Mouse (Mus musculus) kidney, postnatal 4 days (tissue): ENCODE measurements at regions not wholly inside any gene's neighbourhood (a gene's known extent, or its start where the extent isn't known, plus 50 kb on each side); places are given as distances from the start of the nearest gene placed in this dataset.
A peak's percentile ranks its signal among the peaks of the same experiment; 100 is the strongest.

Experiments
- DNase-seq, 2 experiments: peaks; one replicate each; pipeline ENCODE4 v3.0.0; 2021; ENCODE audit warnings: mixed read lengths in 2 of 2

- DNase-seq, result no peak
These were observed 612.0 kb downstream of the Ipmk start for GRCm38 (mm10) chr10:71959584-71959983.

GRCm38 (mm10) chr10:71960422-71961089 lies 613.0 kb downstream of the Ipmk start:
- DNase-seq, result no peak

DNA sequence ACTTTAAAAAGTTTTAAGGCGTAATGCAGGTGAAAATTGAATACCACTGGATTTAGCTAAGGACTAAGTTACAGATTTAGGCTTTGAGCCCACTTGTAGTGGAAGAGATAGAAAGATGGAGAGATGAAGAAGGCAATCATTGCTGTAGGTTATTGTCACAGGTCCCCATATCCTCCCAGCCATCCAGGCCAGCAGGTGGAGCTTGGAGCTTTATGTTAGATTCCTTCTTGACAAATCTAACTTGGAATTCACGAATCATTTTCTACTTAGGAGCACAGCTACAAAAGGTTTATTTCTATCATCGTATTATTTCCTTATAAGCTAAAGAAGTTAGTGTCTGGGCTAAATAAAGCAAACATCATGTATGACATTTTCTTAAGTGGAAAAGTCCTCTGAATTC lies 630.5 kb downstream of the Ipmk start:
- peak; percentile 2 to 4 for DNase-seq

DNA sequence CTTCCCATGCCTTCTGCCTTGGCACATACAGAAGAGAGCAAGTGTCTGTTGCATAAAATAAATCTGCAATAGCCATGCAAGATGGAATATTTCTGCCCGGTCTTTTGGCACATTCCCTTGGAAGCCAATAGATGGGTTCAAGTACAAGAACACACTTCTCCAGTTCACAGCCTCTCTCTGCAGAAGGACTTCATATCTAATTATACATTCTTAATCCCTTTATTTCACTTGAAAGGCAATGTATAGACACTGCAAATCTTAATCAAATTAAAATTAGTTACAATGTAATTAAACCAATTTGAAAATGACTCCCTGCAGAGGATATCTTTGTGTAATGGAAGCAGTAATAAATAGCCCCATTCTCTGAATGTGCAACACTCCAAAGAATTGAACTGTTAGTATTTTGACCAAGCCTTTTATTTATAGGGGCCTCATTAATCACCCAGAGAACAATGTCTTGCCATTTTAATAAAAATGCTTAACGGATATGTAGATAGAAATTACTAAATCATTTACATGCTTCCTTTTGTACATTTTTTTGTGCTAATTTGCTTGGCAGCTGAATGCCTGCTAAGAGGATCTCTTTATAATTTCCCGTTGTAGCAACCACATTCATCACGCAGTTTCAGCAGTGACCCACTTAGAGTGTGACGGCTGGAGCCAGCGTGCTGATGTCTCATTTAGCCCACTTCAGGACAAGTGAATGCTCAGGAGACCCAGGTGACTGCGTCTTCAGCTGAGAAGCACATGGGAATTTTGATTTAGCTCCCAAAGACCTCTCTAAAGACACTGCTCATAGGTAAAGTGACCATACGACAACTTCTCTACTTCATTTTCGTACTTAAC lies 651.5 kb upstream of the Zwint start:
- no peak for DNase-seq
